Mouse (Mus musculus) layer of hippocampus, adult 11-12 months (tissue): ENCODE results near the gene Gsg1l.
A peak's percentile ranks its signal among the peaks of the same experiment; 100 is the strongest.

ENCODE experiments used
- DNase-seq: peaks from one replicate; pipeline ENCODE4 v3.0.0; 2022; ENCODE audit warnings: low spot score

Gene Gsg1l

DNA sequence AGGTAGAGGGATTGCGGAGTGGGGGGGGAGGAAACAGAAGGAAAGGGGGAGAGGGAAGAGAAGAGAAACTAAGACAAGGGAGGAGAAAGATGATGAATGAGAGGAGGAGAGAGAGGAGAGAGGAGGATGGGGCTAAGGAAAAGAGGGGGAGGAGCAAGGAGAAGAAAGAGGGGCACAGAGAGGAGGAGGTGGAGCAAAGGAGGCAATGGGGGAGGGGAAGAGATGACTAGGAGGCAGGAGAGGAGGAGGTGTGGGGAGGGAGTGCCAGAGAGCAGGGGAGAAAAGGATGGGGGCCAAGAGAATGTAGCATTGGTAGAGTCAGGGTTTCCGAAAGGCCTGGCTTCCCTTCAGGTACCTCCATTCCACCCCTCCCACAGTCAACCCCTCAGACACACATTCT lies 147.9 kb downstream of the Gsg1l start:
- DNase-seq = no peak

DNA sequence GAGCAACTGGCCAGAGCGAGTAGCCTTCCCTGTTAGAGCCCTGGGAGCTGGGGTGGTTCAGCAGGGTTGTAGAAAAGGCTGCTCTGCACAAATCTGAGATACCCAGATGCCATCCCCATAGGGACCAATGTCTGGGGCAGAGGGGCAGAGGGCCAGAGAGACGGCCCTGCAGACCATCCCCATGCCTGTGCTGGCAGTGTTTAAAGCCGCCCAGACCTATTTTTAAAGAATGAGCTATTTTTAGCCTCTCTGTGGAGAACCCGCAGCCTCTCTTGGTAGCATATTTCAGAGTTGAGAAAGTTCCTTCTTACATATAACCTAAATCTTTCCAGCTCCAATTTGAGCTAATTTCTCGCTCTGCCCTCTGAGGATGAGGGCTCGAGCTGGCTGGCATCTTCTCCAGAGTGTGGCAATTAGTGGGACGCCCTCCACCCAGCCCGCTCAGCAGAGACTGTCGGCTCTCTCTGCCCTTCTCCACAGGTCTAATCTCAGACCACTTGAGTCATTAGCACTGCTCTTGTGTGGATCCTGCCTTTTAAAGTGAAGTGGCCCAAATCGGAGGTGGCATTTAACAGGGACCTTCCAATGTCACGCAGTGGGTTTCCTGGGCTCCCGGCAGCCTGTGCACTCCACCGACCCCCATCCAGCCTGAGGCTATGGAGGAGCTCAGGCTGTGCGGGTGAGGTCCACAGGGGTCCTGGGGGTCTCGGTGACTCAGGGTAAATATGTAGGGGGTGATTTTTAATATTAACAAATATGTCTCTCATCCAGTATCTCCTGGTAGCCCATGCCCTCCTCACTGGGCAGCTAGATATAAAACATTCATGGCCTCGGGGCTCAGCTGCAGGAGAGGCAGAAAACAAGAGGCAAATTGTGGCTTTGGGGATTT lies 148.6 kb downstream of the Gsg1l start:
- no peak for DNase-seq

DNA sequence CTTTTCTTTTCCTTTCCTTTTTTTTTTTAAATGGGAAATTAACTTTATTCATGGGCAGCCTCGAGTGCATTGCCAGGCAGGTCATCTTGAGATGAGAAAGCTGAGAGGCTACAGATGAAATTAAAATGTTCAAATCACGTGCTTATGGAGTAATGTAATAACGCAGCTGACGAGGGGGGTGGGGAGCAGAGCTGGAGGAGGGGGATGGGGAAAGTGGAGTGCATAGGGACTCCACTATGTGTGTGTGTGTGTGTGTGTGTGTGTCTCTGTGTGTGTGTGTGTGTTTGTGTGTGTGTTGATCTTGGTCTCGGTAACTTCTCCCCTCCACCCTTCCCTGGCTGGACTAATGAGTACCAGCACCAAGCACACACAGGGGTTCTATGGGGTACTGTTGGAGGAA lies 150.6 kb downstream of the Gsg1l start:
- DNase-seq = no peak

DNA sequence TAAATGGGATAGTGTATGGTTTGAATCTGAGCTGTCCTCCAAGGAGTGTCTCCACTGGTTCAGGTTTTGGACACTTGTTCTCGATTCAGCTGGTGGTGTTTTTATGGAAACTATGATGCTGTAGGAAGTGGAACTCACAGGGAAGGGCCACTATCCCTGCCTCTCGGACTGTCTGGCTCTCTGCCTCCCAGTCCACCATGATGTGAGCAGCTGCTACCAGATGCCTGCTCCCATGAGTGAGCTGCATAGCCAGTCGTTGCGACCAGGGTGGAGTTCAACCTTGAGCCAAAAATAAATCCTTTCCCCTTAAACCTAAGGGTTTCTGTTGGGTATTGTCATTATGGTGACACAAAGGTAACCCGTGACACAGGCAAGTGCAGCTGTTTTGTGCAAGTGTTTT lies 158.2 kb downstream of the Gsg1l start:
- no peak for DNase-seq

DNA sequence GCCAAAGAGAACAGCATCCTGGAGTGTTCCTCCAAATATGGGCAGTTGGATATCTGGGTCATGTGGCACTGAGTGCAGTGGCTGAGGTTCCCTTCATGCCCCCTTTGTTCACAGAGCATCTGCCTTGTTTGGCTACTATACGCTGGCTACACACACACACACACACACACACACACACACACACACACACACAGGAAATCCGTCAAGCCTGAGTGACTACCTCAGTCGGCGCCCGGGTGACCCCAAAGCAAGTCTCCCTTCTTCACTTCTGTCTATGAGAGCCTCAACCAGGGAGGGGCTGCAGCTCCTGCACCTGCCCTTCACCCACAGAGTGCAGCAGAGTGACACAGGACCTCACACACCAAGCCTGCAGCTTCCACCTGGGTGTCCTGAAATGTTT lies 161.4 kb downstream of the Gsg1l start:
- no peak for DNase-seq

DNA sequence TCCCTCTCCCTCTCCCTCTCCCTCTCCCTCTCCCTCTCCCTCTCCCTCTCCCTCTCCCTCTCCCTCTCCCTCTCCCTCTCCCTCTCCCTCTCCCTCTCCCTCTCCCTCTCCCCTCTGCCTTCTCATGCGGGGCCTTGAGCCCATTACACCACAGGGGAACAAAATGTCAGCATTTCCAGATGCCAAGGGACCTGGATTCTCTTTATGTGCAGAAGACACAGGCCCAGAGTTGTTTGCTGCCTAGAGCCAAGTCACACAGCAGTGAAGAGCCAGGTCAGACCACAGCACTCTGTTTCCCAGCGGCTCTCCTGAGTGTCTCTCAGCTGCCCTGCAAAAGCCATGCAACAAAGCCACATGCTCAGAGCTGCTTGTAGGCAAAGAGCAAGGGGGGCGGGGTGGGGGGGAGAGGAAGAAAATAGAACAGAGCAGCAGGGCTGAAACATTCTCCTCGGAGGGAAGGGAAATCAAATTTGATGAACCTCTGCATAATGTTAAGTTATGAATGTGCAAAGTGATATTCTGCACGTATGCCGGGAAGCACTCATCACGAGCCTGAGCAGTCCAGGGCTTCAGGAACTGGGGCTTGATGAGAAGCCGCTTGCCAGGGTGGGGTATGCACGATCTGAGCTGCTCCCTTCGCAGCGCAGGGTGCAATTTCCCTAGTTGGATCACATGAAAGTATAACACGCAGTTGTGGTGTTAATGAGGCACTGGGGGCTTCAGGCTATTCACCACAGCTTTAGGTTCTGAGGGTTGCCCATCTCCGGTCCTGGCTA lies 181.6 kb downstream of the Gsg1l start:
- DNase-seq = no peak

DNA sequence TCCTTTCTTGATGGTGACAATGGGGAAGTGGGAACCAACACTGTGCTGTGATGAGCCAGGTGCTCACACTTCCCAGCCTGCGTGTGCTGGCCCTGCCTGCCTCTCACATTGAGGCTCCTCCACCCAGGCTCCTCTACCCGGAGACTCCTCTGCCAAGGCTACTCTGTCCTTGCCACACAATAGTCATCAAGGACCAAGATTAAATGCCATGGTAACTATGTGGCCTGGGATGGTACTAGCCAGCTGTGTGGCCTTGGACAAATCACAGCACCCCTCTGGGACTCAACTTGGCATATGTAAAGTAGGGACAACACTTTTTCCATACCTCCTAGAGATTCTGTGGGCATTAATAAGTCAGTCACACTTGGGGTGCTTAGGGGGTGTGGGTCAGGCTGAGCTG lies 182.3 kb downstream of the Gsg1l start:
- no peak for DNase-seq

DNA sequence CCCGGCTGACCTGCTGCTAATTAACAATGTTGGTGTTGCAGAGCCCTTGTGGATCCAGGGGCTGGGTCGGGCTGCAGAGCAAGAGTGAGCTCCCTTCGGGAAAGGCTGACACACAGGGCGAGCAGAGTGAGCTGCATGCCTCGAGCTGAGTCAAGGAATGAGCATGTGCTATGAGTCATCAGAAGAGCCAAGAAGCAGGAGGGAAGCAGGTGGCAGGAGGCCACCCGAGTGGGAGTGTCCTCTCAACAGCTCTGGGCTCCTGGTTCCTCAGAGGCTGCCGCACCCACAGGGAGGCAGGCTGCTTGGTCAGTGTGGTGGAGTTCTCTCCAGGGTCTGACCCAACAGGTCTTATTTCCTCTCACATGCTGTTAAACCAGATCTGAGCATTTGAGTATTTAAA lies 183.2 kb downstream of the Gsg1l start:
- DNase-seq = peak; percentile 76

DNA sequence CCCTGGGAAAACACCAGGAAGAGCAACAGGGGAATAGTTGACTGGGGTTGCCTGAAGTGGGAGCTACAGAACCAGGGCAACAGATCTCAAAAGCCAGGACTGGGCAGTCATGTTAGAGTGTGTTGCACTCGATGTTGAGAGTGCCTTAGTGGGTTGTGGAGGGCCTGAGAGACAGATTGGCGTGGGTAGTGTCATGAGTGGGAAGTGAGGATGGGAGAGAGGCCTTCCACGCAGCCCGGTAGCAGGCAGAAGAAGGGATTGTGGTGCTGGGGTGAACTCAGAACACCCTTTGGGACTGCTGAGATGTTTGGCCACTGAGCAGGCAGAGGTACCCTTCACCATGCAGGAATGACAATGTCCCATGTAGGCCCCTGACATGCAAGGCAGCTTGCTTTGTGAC lies 185.2 kb downstream of the Gsg1l start:
- DNase-seq = no peak

DNA sequence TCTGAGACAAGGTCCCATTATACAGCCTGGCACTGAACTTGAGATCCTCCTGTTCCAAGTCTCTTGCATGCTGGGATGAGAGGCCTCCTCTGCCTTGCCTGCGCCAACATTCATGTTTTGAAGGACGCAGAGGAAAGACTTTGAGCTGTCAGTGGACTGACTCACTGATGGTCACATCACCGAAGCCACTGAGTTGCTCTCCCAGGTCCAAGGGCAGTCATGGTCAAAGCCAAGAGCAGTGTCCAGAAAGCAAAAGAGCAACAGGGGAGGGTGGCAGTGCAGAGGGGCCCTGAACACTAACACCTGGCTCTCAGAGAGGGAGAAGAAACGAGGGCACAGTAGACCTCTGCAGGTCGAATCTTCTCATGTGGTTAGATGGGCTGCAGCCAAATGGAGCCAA lies 188.6 kb downstream of the Gsg1l start:
- no peak for DNase-seq

DNA sequence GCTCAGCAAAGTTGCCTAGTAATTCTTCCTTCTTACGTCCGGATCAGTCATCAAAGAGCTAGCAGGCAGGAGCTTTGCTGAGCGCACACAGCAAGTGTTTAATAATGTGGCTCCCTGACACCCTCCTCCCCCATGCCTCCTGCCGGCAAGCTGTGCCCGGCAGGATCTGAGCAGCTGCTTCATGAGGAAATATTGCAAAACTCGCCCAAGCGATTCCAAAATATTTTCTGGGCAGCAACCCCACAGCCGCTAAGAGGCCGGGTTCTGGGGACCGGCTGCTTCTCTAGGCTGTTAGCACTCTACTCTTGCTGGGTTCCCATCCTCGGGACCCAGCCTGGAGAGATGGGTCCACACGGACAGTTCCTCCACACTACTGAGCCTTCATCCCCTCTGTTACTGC lies 193.8 kb downstream of the Gsg1l start:
- DNase-seq = peak; percentile 73

DNA sequence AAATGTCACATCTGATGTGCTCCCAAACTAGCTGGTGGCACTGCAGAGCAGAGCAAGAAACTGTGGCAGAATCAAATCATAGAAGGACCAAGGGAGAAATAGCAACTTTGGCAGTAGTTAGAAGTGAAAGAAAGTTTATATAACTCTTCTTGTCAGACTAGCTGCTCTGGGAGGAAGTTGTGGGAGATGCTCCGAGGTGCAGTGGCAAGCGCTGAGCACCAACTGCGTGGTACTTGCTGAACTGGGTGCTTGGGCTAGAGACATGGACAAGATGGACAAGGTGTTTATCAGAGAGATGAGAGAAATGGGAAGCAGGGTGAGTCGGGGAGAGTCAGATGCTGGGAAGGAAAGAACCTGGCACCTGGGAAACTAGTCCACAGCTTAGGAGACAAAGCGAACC lies 194.4 kb downstream of the Gsg1l start:
- no peak for DNase-seq

DNA sequence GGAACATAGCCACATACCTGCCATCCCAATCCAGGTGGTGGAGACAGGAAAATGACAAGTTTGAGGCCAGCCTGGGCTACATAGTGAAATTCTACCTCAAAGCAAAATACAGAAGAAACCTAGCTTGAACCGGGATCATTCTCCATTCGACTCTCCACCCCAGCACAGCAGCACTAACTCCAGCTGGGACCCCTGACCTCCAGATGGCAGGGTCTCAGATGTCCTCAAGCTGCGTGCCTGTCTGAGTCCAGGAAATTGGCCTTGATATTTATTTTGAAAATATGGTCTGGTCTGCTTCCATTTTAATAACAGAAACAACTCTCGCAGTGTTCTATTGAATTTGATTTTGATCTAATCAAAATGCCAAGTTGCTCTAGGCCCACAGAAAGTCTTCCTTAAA lies 195.1 kb downstream of the Gsg1l start:
- no peak for DNase-seq

DNA sequence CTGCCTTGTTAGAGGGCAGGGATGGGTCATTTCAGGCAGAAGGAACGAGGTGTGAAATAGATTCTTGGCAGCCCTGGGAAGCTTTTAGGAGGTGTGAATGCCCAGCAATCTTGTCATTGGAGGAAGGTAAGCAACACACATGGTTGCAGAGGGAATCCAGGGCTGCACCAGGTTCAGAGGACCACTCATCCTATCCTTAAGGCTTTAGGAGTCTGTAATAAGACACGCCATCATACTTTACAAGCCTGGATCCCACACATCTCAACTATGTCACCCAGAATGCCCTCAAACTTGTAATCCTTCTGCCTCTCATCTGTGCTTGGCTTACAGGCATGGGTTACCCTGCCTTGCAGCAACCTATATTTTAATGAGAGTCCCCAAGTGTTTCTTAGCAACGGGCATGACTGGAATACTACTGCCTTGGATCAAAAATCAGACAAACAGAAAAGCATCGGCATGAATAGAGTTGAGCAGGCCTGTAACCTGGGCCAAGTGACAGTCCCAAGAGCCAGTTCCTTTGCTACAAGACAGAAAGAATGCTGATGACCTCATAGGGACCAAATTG lies 196.0 kb downstream of the Gsg1l start:
- no peak for DNase-seq

DNA sequence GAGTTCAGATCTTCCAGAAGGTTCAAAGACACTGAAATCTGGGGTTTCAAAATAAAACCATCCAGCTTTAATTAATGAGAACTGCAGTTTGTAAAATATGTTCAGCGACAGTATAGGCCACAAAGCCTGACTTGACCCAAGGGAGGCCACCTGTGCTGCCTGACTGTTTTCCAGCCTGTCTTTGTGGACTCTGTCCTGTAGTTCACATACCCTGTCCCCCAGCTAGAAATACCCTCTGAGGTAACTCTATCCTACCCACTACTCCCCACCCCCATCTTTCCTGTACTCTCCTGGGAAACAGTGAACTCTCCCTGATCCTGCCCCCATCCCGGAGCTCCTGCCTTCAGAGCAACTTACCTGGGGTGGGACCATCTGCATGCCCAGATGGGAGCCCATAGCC lies 199.0 kb downstream of the Gsg1l start:
- no peak for DNase-seq

DNA sequence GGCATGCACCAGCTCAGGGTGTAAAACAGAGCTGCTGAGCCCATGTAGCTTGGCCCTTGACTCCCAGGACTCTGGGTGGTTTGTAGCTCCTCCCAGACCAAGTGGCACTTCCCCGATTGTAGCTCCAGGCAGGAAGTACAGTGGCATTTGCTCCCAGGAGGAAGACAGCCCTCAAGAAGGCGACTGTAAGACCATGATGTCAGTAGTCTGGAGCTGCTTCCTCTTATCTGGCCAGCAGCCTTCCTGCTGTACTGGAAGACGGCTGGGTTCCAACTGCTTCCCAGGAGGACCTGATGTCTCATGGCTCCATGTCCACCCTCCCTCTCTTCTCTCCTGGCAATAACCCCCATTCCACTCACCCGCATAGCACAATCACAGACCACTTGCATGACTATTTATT lies 204.2 kb downstream of the Gsg1l start:
- no peak for DNase-seq

DNA sequence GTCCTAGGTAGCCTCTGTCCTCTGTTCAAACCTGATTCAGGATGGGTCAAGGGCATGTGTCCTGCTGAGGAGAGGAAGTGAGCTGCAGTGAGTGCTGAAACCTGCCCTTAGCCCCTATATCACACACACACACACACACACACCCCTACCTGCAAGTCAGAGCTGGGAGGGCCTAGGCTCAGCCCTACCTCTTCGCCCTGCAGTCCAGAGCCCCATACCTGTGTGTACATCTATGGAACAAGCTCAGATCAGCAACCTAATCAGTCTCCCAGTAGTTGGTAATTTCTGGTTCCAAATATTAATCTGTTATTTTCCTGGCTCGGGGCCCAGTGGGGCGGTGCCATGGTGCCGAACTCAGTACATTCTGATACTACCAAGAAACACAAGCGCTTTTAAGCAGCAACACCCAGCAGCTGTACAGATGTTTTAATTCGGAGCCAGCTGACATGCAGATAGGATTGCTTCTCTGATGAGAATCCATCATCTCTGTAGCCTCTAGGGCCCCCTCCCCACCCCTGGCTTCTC lies 208.2 kb downstream of the Gsg1l start:
- peak; percentile 33 for DNase-seq

DNA sequence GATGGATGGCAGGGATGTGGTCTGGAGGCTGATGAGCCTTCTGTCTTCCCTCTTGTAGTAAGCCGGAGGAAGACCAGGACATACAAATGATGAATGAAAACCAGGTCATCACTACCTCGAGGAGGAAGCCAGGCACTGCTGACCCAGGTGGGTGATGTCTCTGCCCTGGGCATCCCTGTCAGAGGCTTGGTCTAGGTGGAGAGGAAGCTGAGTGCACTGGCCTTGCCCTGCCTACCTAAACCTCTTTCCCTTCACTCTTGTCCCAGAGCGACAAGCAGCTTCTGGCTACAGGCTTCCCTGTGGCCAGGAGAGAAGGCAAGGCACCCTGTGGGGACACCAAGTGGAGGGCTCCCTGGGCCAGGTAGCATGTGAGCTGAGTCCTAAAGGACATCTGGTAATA lies 209.3 kb downstream of the Gsg1l start:
- no peak for DNase-seq

DNA sequence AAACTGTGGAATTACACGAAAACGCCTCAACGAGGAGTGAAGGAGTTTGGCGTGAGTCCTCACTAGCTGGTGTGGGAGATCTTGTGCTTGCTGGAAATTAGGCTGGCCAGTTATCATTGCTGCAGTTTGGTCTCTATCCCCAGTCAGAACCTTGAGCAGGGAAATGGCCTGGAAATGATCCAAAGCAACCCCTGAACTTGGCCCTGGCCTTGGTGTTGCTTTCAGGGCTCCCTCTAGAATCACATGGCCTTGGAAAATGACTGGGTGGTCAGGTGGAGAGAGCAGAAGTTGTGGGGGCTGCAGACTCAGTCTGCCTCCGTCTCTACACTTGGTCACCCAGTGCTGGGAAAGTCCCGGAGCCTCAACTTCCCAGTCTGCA lies 210.0 kb downstream of the Gsg1l start:
- no peak for DNase-seq

DNA sequence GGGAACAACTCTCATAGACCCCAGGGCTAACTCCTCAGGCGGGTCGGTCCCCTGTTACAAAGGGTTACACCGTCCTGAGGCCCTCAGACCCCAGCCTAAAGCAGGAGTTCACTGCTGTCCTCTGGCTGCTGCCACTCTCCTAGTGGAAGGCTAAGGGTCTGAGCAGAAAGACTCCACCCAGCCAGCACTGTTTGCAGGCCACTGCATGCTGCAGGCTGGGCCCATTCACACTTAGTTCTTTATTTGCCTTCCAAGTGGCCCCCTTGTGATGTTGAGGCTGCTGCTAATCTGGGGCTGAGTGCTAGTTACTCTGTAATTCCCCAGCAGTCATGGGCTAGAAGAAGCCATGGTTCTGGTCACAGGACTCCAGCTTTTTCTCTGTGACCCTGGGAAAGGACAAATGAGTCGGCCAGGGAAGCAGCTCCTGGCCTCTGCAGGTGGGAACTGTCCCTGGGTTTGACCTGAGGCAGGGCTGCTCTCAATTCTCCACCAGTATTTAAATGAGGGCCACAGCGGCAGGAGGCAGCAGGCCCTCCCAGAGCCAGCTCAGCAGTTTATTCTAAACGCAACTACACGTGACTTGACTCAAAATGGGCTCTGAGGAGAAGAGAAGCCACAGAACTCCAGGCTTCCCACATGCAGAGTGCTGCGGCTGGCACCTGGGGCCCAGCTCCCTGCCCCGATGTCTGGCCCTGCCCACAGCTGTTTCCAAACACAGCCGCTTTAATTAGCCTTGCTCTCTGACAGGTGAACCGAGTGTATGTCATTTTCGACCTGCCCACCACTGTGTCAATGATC lies 210.6 kb downstream of the Gsg1l start:
- no peak for DNase-seq

DNA sequence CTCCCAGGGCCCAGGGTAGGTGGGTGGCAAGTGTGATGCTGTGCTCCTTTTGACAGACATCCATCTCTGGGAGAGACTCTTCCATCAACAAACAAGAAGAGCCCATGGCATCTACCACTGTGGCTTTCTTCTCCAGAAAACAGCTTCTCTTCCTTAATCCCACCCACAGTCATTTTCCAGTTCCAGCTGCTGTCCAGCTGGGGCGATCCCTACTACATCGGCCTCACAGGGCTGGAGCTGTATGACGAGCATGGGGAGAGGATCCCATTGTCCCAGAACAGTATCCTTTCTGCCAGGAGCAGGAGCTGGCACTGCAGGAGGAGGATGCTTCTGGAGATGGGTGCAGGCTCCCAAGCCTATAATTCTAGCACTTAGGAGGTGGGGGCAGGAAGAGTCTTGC lies 213.6 kb downstream of the Gsg1l start:
- no peak for DNase-seq

DNA sequence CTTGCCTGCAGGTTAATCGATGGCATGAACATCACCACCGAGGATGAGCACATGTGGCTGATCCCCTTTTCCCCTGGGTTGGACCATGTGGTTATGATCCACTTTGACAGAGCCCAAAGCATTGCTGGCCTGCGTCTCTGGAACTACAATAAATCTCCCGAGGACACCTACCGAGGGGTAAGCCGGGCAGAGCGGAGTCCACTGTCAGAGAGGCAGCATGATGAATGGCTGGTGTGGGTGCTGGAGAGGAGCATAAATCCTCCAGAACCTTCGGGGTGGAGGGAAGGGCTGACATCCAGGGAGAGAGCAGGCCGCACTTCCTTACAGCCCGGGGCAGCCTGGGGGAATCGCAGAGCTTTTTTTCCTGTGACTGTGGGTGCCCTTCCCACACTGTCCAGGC lies 217.0 kb downstream of the Gsg1l start:
- DNase-seq = no peak
